Mouse (Mus musculus): ENCODE measurements around the gene Akap6.

The Akap6 gene

GRCm38 (mm10) chr12:52904046-52904445 is 204.9 kb downstream of the Akap6 start:
- DNase-seq (ENCODE audit: low spot score in 2 of 2) = no peak

DNA sequence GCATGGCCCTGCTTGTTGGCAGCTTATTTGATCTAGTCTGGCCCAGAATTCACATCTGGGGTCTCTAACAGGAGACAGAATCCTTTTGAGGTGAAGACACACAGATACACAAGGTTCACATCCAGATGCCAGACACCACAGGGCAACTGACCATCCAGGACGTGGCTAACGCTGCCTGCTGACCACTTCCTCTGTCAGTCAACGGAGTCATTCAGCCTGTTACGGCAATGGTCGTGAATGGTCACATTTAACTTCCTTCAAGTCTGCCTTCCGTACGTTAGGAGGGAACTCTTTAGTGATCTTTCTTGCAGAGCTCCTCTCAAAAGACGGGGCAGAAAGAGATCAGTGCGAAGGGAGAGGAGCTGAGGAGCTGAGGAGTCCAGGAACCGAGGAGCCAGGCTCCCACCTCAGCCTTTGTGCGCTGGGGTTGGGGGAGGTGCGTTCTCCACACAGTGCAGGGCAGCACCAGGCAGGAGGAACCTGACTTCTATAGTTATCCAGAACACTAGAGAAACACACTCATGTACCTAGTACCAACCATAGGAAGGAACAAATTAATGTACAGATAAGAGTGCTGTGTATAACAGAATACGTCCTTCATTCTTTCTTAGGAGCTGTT is 209.4 kb downstream of the Akap6 start:
- no peak for DNase-seq (ENCODE audit: low spot score in 2 of 2)

DNA sequence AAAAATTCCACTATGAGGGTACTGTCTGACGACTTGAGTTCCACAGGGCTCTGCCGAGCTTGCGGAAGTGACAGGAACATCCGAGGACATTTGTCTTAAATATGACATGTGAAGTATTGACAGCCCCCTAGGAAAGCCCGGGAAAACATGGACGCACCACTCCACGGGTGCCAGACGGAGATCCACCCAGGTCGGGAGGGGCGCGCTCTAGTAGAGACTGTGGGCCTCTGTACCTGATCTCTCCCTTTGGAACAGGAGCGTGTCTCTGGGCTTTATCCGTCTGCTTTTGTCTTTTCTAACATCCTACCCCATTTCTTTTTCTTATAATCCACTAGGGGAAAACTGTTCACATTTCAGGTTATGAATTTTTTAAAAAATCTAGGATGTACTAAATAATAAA is 211.2 kb downstream of the Akap6 start:
- no peak for DNase-seq (ENCODE audit: low spot score in 2 of 2)

- peak in 1 of 2 experiments; percentile 47 for DNase-seq (ENCODE audit: low spot score in 2 of 2)
Observed at GRCm38 (mm10) chr12:52910819-52911218, 211.6 kb downstream of the Akap6 start.

DNA sequence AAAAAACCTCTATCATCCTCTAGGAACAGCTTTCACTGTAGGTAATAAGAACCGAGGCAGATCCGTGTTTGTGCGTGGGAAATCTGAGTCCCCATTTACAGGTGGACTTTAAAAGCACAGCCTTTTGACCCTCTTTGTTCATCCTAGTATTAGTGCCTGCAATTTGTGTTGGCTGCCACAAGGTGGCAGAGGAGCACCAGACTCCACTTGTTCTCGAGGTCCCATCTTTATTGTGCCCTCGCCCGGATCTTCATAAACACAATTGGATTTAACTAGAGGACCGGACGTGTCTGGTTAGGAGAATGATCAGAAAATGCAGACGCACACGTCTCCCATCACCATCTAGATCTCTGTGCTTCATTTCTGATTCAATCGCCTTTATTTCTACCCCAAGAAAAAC is 219.8 kb downstream of the Akap6 start:
- no peak for DNase-seq (ENCODE audit: low spot score in 2 of 2)

DNA sequence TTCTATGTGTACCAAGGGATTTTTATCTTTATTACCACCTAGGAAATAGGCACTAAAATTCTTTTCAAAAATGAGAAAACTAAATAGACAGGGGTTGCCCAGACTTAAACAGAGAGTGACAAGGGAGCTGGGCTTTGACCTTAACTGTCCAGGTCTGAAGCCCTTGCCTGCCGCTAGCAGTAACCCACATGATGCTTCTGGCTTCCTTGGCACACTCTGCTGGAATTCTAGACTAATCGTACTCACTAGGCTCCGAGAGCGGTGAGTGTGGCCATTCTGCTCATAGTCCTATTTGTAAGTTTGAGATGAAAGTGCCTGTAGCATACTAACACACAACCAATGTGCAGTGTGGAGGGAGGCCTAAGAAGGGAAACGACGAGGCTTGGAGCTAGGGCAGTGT is 223.3 kb downstream of the Akap6 start:
- no peak for DNase-seq (ENCODE audit: low spot score in 2 of 2)

GRCm38 (mm10) chr12:52925448-52925847 is 226.3 kb downstream of the Akap6 start:
- no peak for DNase-seq (ENCODE audit: low spot score in 2 of 2)

DNA sequence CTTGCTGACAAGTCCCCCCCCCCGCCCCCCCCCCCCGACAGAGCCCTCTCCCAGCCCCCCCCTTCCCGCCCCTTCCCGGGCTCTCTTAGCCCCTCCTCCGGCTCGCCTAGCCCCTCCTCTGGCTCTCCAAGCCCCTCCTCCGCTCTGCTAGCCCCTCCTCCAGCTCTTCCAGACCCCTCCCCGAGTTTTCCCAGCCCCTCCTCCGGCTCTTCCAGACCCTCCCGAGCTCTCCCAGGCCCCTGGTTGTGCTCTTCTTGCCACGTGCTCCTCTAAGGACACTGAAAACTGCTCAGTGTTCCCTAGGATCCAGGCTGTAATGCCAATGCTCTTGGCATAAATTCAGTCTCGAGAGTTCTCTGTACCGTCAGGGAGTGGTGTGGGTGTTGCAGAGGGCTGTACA is 234.6 kb downstream of the Akap6 start:
- DNase-seq (ENCODE audit: low spot score in 2 of 2) = no peak

DNA sequence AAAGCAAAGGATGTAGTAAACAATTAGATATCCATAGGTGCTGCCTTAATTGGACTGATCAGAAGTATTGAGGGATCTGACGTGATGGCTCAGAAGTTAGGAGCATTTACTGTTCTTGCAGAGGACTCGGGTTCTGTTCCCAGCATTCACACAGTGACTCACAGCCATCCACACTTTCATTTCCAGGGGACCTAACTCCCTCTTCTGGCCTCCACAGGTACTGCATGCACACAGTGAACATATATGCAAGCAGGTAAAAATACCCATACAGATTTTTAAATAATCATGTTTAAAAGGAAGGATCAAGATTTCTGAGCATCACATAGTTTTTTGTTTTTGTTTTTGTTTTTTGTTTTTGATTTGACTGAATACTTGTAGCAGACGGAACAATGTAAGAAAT is 235.8 kb downstream of the Akap6 start:
- no peak for DNase-seq (ENCODE audit: low spot score in 2 of 2)

GRCm38 (mm10) chr12:52938786-52939185 is 239.6 kb downstream of the Akap6 start:
- no peak for DNase-seq (ENCODE audit: low spot score in 2 of 2)

DNA sequence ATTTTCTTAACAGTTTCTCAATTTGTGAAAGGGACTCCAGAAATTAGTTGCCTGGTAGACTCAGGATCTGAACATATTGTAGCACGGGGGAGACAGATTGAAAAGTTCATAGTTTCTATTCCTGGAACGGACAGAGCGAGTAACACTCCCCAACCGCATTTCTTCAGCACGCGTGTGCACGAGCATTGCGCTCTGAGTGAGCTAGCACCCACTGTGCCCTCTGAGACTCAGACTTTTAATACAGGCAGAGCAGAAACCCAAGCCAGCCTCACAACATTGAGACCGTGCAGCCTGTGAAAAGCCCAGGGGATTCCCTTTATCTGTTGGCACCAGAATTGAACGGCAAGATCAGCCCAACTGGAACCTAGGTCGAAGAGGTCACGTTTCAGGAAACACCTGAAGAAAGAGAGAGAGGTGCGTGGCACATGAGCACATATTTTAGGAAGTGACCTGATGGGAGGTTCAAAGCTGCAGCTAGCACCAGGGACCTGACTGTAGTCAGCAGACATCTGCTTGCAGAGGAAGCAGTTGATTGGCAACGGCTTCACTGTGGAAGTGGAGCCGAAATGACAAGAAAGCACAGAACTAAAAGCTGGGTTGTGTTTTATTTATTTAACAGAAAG is 240.3 kb downstream of the Akap6 start:
- no peak for DNase-seq (ENCODE audit: low spot score in 2 of 2)

DNA sequence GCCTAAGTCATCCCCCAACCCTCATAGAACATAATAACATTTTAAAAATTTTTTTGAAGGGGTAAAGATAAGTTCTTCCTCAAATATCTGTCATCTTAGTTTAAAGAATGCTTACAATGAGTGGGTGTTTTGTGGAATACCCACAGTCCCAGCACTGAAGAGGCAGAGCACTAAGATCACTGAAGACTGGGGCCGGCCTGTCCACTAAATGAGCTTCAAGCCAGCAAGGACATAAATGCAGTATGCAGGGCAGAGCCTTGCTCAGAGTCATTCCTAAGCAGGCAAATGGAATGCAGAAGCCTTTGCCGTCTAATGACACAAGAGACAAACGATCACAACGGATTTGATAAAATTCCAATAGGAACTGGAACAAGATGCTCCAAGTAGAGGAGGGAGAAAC is 242.8 kb downstream of the Akap6 start:
- DNase-seq (ENCODE audit: low spot score in 2 of 2) = no peak

DNA sequence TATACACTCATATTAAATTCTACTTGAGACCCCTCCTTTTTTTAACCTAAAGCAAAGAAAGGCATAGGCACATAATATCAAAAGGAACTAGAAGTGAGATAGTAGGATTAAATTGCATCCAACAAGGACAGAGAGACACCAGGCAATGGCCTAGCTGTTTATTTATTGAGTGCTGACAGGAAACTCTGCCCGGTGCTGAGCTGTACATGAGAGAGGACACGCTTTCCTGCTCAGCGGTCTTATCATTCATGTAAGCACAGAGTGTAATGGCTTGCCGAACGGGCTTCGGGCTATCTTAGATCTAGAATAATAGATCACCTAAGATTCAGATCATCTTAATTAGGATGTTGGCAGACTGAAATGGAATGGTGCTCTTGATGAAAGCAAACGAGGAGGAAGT is 245.1 kb downstream of the Akap6 start:
- DNase-seq (ENCODE audit: low spot score in 2 of 2) = no peak

DNA sequence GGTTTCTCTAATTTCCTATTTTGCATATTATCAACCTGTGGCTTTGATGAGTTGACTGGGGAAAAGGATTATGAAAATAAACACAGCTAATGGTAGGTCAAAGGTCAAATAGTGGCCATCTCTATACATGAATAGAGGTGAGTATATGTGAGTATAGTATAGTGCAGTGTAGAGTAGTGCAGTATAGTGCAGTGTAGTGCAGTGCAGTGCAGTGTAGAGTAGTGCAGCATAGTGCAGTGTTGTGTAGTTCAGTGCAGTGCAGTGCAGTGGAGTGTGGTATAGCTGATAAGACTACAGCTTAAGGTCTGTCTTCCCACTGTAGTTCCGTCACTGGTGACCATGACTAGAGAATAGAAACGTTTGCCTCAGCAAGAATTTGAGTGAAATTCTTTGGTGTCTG is 245.8 kb downstream of the Akap6 start:
- DNase-seq (ENCODE audit: low spot score in 2 of 2) = no peak

DNA sequence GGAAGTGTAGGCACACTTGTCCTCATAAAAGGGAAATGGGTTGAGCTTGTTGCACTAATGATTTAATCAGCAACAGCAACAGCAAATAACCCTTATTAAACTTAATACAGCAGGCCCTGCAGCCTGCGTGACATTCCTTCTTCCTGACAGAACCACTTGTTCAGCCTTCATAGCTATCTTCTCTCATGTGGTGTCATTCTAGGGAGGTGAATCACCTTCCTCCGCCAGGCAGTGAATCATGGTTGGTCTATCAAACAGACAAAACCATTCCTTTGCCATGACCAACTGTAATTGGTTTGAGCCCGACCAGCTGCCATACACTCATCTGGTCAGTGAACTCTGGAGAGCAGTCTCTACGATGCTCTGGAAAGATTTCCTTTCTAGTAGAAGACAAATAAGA is 251.5 kb downstream of the Akap6 start:
- DNase-seq (ENCODE audit: low spot score in 2 of 2) = no peak

GRCm38 (mm10) chr12:52957587-52957986 is 258.4 kb downstream of the Akap6 start:
- DNase-seq (ENCODE audit: low spot score in 2 of 2) = no peak

DNA sequence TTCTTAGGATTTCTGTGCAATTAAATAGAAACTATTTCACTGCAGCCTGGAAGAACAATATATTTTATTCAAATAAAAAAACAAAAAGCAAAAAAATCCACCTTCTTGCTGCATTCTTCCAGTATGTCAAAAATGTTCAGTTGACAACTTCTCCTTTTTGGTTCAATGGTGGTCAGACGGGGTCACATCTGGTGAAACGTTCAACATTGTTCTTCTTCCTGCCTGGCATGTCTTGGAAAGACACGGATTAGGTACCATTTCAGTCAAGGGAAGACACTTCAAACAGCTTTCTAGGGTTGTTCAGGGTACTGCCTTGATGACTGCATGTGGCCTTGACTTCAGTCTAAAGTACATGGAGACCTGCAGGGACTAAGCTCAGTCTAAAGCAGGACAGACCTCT is 258.8 kb downstream of the Akap6 start:
- no peak for DNase-seq (ENCODE audit: low spot score in 2 of 2)

DNA sequence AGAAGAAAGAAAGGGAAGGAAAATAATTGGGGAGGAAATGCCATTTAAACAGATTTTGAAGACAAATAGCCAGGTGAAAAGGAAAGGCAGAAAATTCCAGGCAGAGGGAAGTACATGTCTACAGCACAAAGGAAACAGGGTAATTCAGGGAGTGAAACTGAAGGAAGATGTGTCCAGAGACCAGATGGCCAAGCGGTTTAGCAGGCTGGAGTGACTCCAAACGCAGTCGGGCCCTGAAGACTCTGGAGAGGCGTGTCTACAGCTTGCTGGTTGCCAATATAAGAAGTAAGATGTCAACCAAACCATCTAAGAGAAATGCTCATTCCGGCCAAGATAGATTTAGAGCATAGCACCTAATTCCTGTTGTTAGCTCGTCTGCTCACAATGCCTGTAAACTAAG is 292.6 kb downstream of the Akap6 start:
- no peak for DNase-seq (ENCODE audit: low spot score in 2 of 2)

- no peak for DNase-seq (ENCODE audit: low spot score in 2 of 2)
Observed at GRCm38 (mm10) chr12:53012336-53012735, 313.2 kb downstream of the Akap6 start.

- DNase-seq (ENCODE audit: low spot score in 2 of 2) = no peak
Observed at GRCm38 (mm10) chr12:53014539-53014938, 315.4 kb downstream of the Akap6 start.

- no peak for DNase-seq (ENCODE audit: low spot score in 2 of 2)
Observed at GRCm38 (mm10) chr12:53024575-53025246, 325.5 kb downstream of the Akap6 start.

GRCm38 (mm10) chr12:53027308-53027707 is 328.1 kb downstream of the Akap6 start:
- DNase-seq (ENCODE audit: low spot score in 2 of 2) = no peak

GRCm38 (mm10) chr12:53028926-53029325 is 329.7 kb downstream of the Akap6 start:
- DNase-seq (ENCODE audit: low spot score in 2 of 2) = no peak

All from heart, adult 9 months (tissue).